Mouse (Mus musculus) kidney, adult 18-20 months (tissue): ENCODE measurements around the gene Npb.
"Not testable (repeated sequence)": the region's sequence is repeated elsewhere in the genome, so short reads cannot be mapped to it uniquely, and the experiment has no call there.

Experiments used
- DNase-seq: peaks from one replicate; pipeline ENCODE4 v3.0.0; 2021

The Npb gene

DNA sequence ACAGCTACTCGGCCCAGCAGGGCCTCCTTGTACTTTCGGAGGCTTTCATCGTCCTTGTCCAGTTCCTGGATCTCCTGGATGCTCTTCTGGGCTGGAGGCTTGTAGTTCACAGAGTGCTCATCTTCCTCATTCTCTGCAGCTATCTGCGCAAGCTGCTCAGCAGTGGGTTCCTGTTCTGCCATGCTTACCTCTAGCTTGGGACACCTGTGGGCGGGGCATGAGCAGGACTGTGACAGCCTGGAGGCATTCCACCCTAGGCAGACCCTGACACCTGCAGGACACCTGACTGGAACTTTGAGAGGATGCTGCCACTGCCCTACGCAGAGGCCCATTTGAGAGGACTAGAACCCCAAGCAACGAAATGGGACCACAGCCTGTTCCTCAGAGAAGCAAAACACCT, 28.1 kb upstream of the Npb start:
- DNase-seq, result peak; percentile 48

DNA sequence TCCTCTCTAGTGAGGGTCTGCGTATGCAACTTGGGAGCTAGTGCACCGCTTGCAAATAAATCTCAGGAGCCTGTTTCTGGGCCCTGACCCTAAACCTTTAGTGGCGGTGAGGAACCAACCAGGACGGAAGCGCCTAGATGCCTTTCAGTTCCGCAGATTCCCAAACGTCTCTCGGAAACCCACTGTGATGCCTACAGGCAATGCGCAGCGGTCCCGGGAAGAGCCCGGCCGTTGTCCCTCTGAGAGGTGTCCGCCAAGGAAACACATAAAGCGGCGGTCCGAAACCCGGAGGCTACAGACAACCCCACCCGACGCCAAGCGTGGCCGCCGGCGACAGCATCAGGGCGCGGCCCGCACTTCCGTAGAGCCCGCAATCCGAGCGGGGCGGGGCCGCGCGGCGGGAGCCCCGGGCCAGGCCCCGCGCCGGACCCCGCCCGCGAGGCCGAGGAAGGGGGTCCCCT, 27.4 kb upstream of the Npb start:
- peak; percentile 52 for DNase-seq

DNA sequence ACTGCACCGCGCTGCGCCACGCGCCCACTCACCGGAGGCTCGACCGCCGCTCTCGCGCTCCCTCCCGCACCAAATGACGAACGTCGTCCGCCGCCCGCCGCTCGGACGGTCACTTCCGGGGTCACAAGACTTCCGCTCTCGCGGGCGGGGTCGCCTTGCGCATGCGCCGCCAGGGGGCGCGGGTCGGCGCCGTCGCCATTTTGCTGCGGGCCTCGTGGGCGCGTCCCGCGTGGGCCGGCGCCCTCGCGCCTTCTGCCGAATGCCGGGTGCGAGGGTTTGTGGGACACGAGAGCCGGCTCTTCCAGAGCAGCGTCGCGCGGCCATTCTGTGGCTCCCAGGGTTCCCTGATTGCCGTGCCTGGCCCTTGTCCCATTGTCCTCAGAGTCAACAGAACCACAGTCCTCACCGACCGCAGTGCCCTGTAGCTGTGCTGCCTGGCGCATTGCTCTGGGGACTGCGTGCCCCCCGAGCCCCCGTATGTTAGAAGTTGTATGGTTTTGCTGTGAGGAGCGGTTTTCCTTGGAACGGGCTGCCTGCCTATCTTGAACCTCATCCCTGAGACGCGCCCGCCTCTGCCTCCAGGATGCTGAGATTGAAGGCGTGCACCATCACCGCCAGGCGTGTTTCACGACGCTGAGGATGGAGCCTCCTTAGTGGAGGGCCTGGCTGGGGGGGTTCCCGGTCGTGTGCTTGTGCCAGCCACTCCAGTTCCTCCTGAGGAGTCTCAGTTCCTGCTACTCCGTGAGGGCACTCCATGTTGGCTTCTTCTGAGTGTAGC, 26.6 kb upstream of the Npb start, which contains the start of gene Arhgdia:
Arhgdia (minus strand) TSS at position 135 of the 778 bp plus-strand sequence.
- peak; percentile 91 for DNase-seq

DNA sequence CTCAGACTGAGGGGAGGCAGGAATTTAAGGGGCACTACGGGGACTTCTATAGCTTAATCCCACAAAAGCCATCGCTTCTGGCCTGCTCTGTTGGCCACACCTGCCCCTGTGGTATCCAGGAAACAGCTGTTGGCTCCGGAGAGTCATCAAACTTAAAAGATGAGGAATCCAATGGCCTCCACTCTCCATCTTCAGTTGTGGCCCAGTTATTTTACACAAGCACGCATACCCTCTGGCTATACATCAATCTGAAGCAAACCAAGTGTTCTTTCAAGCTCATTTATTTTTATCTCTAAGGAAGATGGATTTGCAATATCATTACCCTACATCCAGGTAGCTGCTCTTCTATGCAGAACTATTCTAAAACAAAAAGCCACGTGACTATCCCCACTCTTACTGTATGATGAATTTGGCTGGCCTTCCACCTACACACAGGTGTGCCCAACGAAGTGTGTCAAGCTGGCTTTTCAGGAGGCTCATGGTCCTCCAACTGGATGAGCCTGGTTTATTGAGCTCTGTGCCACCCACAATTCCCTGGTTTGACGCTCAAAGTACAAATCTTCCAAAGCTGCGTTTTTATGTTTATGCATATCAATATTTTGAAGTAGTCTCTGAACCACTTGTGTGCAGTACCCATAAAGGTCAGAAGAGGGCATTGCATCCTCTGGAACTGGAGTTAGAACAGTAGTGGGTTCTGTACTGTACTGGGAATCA, 25.9 kb upstream of the Npb start:
- DNase-seq, result peak; percentile 46

DNA sequence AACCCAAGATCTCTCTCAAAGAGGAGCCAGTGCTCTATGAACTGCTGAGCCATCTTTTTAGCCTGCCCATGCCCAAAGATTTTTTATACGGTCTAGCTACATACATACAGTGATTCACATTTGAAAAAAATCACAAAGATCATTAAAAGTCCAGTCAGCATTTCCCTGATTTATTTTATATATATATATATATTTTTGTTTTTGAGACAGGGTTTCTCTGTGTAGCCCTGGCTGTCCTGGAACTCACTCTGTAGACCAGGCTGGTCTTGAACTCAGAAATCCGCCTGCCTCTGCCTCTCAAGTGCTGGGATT, 25.3 kb upstream of the Npb start:
- DNase-seq, result not testable (repeated sequence)

DNA sequence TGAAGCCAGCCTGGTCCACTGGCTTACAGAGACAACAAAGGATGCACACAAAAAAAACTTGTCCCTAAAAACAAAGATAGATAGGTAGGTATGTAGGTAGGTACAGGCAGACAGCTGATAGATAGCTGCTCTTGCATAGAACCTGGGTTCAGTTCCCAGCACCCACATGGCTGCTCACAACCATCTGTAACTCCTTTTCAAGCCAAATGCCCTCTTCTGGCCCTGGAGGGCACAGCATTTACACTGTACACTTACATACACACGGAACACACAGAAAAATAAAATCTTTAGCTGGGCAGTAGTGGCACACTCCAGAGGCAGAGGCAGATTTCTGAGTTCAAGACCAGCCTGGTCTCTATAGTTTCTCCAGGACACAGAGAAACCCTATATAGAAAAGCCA, 24.3 kb upstream of the Npb start:
- no peak for DNase-seq

DNA sequence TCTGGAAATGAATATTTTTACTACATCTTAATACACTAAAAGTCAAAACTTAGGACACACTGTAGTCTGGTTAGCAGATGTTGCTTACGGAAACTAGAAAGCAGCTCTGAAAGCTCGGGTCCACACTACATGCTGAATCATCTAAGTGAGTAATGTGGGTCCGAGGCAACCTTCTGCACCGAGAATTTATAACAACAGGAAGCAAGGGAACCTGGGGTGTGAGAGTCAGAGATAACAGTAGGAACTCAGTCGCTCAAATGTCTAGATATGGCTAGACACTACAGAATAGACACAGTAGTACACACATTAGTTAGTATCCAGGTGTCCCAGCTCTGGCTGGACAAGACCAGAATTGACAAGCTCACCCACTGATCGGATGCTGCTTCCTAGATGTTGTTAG, 19.7 kb upstream of the Npb start:
- no peak for DNase-seq

DNA sequence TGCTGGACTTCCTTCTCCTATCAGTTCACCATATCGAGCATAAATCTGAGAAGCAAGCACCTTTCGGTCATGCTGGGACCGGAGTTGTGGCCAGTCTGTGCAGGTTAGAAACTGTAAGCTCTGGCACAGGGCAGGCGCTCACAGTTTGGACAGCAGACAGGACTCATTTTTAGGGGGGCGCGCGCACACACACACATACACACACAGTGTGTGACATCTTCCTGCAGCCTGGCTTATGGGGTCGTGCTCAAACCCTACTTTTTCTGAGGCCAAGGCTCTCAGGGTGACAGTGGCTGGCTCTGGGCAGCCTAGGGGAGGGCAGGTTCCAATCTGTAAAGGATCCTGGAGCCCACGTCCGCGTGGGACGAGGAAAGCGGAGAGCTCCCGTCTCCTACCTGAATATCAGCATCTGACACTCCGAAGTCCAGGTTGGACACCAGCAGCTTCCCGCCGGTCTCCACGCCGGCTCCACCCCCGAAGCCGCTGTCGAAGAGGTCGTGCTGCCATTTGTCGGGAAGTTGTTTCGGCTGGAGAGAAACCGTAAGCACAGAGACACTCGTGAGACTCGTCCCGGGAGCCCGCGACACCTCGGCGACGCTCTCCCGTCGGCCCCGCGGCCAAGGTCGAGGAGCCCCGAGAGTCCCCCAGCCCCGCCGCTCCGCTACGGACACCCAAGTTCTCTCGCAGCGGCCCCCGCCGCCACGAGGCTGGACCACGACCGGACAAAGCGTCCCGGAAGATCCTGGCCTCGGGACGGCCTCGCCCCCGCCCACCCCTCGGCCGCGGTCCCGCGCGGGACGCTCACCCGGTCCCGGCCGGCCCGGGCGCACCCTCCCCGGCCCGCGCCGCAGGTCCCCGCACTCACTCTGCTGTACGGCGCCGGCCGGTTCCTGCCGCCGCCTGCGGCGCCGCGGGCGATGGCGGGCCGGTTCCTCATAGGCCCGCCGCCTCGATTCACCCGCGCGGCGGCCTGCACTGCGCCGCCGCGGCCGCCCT, 10.7 kb upstream of the Npb start:
- peak; percentile 40 for DNase-seq

DNA sequence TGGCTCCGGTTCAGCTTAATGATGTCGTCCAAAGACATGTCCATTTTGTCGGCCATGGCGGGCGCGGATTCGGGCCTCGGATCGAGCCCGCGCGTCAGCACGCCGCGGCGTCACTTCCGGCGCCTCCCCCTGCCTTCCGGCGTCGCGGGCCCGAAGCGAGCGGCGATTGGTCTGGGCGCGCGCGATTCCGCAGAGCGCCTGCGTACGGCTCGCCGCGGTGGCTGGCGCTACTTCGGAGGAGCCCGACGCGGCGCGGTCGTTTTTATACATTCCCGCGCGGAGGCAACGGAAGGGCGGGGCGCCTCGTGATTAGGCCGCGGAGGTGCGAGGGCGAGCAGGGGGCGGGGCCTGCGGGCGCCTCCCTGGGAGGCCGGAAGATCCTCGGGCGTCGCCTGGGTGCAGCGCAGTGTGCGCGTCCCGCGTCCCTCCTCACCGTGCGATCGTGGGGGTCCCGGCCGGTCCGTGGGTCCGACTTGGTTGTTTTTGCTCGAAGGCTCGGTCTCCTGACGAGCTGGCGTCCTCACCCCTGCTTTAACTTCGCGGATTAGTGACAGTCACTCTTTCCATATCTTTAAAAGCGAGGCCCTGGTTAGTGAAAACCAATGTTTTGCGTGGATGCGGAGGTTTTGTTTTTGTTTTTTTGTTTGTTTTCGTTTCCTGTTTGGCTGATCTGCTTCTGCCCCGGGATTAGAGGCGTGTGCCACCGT, 9.8 kb upstream of the Npb start, which contains the start of the genes Alyref and Anapc11:
Alyref (minus strand) TSS at position 83 of the 707 bp plus-strand sequence.
Anapc11 (plus strand) TSS at position 139 of the 707 bp plus-strand sequence.
- DNase-seq, result peak; percentile 93

DNA sequence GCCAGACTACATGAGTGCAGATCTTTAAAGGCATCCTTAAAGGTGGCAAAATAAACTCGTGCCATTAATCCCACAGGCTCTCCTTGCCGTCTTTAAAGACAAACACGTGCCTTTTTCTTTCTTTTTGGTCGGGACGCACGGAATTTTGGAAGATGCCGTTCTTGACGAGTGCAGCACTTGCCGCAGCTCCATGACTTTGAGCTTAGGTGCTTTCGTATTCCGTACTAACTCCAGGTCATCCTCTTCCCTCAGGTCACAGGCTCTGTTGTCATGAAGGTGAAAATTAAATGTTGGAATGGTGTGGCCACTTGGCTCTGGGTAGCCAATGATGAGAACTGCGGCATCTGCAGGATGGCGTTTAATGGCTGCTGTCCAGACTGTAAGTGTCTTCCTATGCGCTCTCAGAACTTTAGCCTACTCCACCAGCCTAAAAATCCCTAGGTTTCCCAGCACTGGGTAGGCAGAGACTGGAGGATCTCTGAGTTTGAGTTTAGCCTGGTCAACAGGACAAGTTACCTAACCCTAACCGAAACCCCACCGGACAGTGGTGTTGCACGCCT, 9.2 kb upstream of the Npb start:
- no peak for DNase-seq

DNA sequence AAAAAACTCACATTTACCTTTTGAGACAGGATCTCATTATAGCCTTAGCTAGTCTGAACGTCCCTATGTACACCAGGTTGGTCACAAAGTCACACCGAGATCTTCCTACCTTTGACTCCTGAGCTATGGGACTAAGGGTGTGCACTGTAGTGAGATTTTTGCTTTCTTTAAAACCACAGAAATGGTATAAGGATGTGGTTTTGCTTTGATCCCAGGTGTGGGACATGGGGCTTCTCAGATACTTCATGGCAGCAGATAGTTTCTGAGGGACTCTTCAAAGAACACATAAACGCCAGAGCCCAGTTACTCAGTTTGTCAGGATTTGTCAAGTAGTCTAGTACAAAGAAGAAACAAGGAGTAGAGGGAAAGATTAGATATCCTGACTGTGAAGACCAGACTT, 7.6 kb upstream of the Npb start:
- DNase-seq, result no peak

DNA sequence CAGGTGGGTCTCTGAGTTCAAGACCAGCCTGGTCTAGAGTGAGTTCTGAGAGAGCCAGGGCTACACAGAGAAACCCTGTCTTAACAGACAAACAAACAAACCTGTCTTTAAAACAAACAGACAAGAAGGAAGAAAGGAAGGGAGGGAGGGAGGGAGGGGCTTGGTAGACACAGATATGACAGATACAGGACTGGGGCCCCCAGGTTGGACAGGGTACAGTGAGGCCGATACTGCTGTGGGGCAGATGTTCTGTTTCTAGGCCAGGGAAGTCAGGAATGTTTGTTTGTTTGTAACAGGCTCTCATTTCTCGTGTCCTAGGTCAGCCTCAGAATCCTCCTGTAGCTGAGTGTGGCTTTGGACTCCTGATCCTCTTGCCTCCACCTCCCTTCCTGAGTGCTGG, 4.7 kb upstream of the Npb start:
- no peak for DNase-seq

DNA sequence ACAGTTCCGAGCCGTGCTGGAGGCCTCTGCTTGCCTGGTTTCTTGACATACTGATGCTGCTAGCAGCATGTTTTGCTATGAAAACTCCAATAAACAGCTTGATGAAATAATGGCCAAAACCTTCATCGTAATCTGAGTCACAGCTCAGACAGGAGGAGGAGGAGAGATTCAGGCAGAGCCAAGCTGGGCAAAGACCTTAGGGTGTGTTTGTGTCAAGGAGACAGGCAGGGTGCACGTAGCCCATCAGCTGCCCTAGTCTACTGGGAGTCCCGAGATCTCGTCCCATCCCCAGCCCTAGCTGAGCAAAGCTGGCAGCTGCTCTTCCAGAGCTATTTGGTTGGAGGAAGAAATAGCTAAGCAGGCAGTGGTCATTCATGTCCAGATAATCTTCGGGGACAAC, 2.6 kb upstream of the Npb start:
- no peak for DNase-seq

DNA sequence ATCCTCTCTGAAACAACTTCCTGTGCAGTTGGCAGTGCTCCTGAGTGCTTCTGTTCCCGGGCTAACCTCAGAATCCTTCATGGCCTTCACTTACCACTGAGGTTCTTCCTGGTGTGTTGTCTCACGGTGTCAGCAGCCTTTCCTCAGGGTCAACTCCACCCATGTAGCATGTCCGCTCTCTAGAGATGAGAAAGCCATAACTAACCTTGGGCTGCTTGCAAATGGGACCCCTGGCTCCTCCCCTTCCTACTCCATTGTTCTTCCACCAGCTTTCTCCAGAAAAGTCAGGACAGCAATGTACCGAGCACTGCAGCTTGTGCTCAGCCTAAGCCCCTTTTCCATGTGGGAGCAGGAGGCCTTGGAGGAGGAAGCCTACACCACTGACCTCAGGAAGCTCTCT, 1.5 kb upstream of the Npb start:
- DNase-seq, result no peak

DNA sequence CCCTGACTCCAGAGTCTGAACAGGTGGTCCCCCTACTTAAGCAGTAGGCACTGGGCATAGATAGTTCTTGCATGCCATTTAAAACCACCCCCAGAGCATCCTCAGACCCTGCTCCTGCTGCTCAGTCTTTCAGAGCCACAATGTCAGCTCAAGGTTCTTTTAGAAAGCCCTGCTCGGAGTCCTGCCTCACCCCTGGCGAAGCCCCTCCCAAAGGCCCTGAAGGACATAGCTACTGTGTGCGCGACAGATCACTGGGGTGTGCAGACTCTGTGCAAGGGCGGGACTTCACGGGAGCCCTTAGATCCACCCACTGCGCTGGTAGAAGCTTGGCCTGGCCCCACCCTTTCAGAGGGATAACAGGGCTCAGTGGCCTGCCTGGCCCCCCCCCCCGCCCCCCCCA, 973 bp downstream of the Npb start:
- DNase-seq, result peak; percentile 48

DNA sequence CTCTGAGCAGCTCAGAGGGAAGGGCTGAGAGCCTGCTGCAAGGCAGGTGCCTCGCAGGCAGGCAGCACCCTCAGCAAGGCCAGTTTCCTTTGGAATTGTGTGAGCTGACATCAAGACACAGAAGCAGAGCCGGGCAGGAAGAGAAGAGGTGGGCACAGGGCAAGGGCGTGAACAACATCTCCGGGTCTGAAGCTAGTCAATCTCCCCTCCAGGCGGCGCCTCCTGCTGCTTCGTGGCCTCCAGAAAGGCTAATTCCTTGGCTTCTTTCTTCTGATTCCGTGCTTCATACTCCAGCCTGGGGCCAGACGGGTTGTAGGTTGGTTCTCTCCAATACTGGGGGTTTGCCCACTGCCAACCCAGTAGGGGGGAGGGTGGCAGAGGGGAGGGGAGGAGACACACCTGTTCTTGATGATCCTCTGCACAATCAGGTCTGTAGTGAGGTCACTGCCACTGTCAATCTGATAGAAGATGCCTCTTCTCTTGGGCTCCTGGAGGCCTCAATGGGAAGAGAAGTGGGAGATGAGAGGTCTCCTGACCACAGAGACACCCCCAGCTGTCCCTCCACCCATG, 2.3 kb downstream of the Npb start:
- DNase-seq, result no peak

DNA sequence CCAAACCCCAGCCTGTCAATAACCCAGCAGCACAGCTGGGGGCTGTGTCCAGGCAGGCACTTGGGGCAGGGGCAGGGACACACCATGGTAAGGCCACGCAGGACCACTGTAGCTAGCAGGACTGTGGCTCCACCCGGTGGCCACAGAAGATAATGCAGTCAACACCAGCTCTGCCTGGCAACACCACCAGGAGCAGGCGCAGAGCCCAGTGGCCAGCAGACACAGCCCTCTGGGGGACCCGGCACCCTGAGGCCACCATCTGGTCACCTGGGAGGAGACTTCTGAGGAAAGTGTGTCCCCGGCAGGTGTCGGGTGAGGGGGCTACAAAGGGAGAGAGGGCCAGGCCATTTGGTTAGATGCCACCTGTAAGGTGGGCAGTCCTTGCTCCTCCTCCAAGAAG, 4.5 kb downstream of the Npb start:
- peak; percentile 80 for DNase-seq

DNA sequence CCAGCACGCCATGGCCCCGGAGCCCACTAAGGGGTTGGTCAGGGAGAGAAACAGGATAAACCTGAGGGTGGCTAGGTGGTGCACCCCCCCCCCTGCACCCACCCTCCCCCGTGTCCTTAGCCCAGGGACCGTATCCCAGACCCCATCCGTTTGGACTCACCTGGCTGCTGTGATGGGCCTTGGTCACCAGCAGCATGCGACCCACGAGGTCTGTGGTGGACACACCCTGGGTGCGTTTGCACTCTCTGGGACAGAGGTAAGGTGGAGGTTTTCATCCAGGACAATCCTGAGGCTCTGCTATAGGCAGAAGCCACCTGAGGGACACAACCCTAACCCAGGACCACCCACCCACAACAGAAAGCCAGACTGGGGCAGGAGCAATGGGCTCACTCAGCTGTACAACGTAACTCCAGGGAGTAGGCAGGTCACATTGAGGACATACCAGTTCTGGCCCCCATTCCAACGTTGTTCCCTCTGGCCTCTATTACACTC, 5.2 kb downstream of the Npb start:
- DNase-seq, result no peak

DNA sequence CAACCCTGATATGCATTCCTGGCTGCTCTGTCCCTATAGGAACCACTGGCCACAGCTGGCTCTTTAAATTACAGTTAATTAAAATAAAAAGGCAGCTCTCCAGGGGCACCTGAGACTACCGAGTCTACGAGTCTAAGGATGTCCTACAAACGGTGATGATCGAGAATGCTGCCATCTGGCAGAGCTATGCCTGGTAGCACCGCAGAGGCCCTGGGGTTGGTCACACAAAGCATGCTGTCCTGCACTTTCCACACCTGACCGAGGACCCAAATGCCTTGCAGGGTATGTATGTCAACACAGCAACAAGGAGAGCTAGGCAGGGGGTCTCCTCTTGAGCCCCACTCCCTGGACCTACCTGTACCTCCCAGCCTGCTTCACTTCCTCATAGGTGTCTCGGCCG, 5.7 kb downstream of the Npb start:
- DNase-seq, result no peak

DNA sequence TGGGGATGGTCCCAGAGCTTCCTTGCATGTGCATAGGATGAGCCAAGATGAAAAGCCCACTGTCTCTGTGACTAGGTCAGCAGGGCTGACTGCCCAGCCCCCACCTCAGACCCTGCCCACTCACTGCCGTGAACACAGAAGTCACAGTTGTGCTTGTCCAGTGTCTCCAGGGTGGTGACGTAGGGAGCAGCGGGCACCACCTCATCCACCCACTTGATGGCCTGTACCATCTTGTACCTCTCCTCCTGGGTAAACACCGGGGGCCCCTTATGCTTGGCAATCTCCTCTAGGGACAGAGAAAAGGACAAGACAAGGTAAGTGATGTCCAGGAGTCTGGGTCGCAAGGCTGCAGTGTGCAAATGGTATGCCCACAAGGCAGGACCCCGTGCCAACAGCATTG, 6.9 kb downstream of the Npb start:
- DNase-seq, result no peak

DNA sequence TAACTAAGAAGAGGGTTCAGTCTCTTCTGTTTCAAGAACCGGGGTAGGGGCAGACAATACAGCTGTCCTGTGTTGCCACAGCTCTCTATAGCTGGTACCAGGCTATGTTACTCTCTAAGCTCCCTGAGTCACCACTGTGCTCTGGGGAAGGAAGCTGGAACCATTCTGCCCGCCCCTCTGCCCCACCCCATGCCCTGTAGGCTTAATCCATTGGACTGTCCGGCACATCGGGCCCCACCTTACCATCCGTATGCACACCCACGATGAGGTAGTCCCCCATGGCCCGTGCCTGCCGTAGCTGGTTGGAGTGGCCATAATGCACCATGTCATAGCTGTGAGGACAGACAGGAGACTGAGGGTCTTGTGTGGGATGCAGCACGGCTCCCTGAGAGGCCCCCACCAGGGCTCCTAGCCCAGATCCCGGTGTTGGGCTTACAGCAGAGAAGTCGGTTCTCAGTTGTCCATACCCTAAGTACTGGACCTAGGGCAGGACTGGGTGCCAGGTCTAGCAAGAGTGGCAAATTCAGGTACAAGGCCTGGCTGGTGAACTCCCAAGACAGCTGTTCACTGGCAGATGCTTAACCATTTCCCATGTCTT, 7.4 kb downstream of the Npb start:
- no peak for DNase-seq
